Comparison of ENCODE assay signal across 8 mouse cellular contexts in the genomic region with DNA sequence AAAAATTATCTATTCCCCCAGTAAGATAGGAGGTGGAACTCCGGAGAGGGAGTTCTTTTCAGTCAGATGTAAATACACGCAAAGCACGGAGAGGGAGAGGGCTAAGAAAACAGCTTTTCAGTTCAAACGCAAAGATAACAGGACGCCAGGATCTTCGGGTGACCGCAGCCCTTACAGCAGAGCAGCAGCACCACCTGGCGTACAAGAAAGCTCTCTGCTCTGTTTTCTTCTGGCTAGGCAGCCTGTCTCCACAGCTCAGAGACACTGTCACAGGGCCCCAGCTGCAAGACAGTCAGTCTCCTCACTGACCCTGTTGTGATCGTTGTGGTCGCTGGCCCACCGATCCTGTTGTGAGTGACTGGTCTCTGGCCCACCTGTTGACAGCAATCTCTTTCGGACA. TPM values are rescaled to one million over a fixed set of nuclear protein-coding genes. Genes with fewer than 3 reads are reported as not detected.
DNase-seq lines count a peak whose midpoint lies in the region; ATAC-seq lines count a peak whose summit lies in the region.

No protein-coding gene starts in this region.

- peak; percentile 97 for ATAC-seq in megakaryocyte progenitor cell, adult 5-6 weeks (replicated peaks; ENCODE audit: poor library complexity)

- peak; percentile 74 for DNase-seq in T-cell, adult 2 months (ENCODE audit: low spot score)
- DNase-seq in cerebellum, postnatal 4 days (ENCODE audit: low spot score in 2 of 2): peak; percentile 42 to 75
- peak; percentile 62 for DNase-seq in gastrocnemius, postnatal 10 days
- peak; percentile 77 for DNase-seq in induced T-regulatory cell, adult 2 months (ENCODE audit: low read depth)
- peak; percentile 25 to 34 for DNase-seq in left cerebral cortex, adult 8-10 months (ENCODE audit: low spot score in 2 of 2)
- peak; percentile 73 for DNase-seq in right cerebral cortex, postnatal 14 days
- peak; percentile 63 for DNase-seq in urinary bladder, postnatal 25 days (ENCODE audit: low spot score)

RNA-seq across cellular contexts. Expression of gene 4930447C04Rik, which starts 36.1 kb away (rescaled TPM):
- total RNA-seq in gastrocnemius, postnatal 10 days (2021): 1 to 10 TPM; 1.3 to 1.4 TPM
- total RNA-seq in left cerebral cortex, adult 8-10 months (2022): 10 to 100 TPM in 2 of 4 experiments, 1 to 10 TPM in 2; 8.8 to 11.3 (median 9.8) TPM
- 6.3 and 8.3 TPM in 2 replicates for total RNA-seq in megakaryocyte progenitor cell, adult 5-6 weeks (2015)
- 5.3 and 6.5 TPM in 2 replicates for total RNA-seq in megakaryocyte progenitor cell, adult 5-6 weeks (2017)

RNA-seq across cellular contexts. Expression of gene Six6, which starts 37.0 kb away (rescaled TPM):
- not detected for total RNA-seq in gastrocnemius, postnatal 10 days (2021)
- total RNA-seq in left cerebral cortex, adult 8-10 months (2022): not detected
- total RNA-seq in megakaryocyte progenitor cell, adult 5-6 weeks (2015): not detected in 2 replicates
- total RNA-seq in megakaryocyte progenitor cell, adult 5-6 weeks (2017): not detected in 2 replicates

Comparison
In these comparisons a context has a peak if more than half of its experiments do, and no peak if none do; other contexts are left out.
1. Peak in every context shown above with its lines: DNase-seq and ATAC-seq.